Mouse (Mus musculus) liver, adult 2 months (tissue): ENCODE data around the gene Hs3st4. TPM values are rescaled to one million over a fixed set of nuclear protein-coding genes. Genes with fewer than 3 reads are reported as not detected.

Source experiments
- DNase-seq: peaks from one replicate; pipeline ENCODE4 v3.0.0-alpha.2; 2011; ENCODE audit warnings: low read depth, low spot score; ENCODE audit errors: extremely low read depth
- H3K27ac ChIP-seq: fragments of 200-500 bp; replicated peaks from 2 replicates; pipeline ENCODE4 v1.5.1; 2012; ENCODE audit warnings: low read depth, mild to moderate bottlenecking, control low read depth, inconsistent platforms, low read length; ENCODE audit not compliant: insufficient read depth
- H3K27me3 ChIP-seq: fragments of 200-500 bp; 2 replicates; pipeline ENCODE4 v1.6.1; 2012; ENCODE audit warnings: mild to moderate bottlenecking, moderate library complexity, low read length, inconsistent platforms; ENCODE audit not compliant: control insufficient read depth, insufficient read depth
- H3K36me3 ChIP-seq: fragments of 200-500 bp; 2 replicates; pipeline ENCODE4 v1.6.1; 2012; ENCODE audit warnings: low read length, inconsistent platforms; ENCODE audit not compliant: control insufficient read depth, insufficient read depth
- H3K4me1 ChIP-seq: fragments of 200-500 bp; 2 replicates; pipeline ENCODE4 v1.6.1; 2011; ENCODE audit warnings: low read length; ENCODE audit not compliant: control insufficient read depth, insufficient read depth
- H3K4me3 ChIP-seq: fragments of 200-500 bp; 2 replicates; pipeline ENCODE4 v1.5.1; 2011; ENCODE audit warnings: low read depth, mild to moderate bottlenecking, control low read depth, low read length, moderate library complexity; ENCODE audit not compliant: insufficient read depth
- H3K79me2 ChIP-seq: fragments of 200-500 bp; 2 replicates; pipeline ENCODE4 v1.6.1; 2012; ENCODE audit warnings: inconsistent platforms, mild to moderate bottlenecking, low read length, moderate library complexity; ENCODE audit not compliant: control insufficient read depth, insufficient read depth
- H3K9ac ChIP-seq: fragments of 200-500 bp; 2 replicates; pipeline ENCODE4 v1.6.1; 2012; ENCODE audit warnings: low read depth, mild to moderate bottlenecking, control low read depth, inconsistent platforms, low read length
- CTCF ChIP-seq: fragments of 200-500 bp; IDR thresholded peaks from 2 replicates; pipeline ENCODE4 v1.5.1; 2011; ENCODE audit warnings: low read depth, low read length, control low read depth
- POLR2A ChIP-seq: fragments of 200-500 bp; IDR thresholded peaks from 2 replicates; pipeline ENCODE4 v1.6.1; 2011; ENCODE audit warnings: low read length, control low read depth; ENCODE audit not compliant: insufficient read depth; ENCODE audit errors: extremely low read depth
- WGBS: fragments of 180-500 bp; shearing (Covaris S2); methylation state at CpG from one replicate; pipeline ENCODE4 v1.1.7; 2018; 5-methylcytosine and 5-hydroxymethylcytosine counted together
- polyA plus RNA-seq: library from polyadenylated mRNA; depleted of rRNA; stranded (reverse); fragments of >200 nt; gene quantifications from 2 replicates; pipeline ENCODE4 v1.2.3, GENCODE M21; 2012
- total RNA-seq: library from RNA; depleted of rRNA; stranded (reverse); fragments of >200 nt; gene quantifications from 2 replicates; pipeline ENCODE4 v1.2.3, GENCODE M21; 2014

The Hs3st4 gene
- total and polyA plus RNA-seq, 2 experiments: not detected

DNA sequence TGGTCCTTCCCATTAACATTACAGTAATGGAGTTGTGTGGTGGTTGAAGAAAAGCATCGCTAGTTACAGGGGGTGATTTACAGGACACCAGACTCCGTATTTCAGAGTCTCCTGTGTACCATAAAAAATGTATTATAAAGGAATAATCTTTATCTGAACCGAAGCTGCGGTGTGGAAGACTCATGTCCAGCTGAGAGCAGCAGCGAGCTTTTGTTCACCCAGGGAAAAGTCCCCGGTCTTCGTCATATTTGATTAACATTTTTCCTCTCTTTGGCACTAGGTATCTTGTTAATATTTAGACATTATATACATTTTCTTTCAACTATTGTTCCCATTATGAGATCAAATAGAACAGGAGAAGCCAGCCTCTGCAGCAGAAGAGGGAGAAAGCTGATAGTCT, 1.2 kb upstream of the Hs3st4 start:
- H3K36me3 ChIP-seq: no peaks in the 10 kb centered on the region
- H3K4me1 ChIP-seq: no peaks in the 10 kb centered on the region
- H3K9ac ChIP-seq: no peak overlapping the region
- WGBS: 43% methylated on average over 7 of the region's 7 CpGs
- H3K4me3 ChIP-seq: no peak overlapping the region
- H3K27me3 ChIP-seq: peaks cover 14% of the 10 kb centered on the region
- no peak for DNase-seq
- no peaks in the 10 kb centered on the region for H3K79me2 ChIP-seq
- no peak overlapping the region for H3K27ac ChIP-seq
- no peak for TF ChIP-seq POLR2A
- TF ChIP-seq CTCF: no peak

DNA sequence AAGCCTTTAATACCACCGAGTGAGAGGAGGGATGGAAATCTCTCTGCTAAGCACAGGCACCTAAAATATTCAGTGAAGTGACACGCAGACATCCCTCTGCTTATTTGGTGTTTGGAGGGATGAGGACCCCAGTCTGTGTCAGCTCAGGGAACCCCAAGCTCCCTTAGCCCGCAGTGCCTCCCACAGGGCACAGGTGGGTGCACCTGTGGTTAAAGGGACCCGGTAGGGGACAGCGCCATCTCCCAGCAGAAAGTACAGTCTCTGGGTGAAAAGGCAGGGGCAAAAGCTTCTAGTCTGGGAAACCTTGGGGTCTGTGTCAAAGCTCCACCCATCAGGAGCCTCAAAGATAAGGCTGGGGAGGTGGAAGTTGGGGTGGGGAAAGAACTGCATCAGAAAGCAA, 659 bp upstream of the Hs3st4 start:
- H3K4me3 ChIP-seq: no peak overlapping the region
- no peak for DNase-seq
- no peak overlapping the region for H3K27ac ChIP-seq
- no peak overlapping the region for H3K9ac ChIP-seq
- no peaks in the 10 kb centered on the region for H3K79me2 ChIP-seq
- TF ChIP-seq POLR2A: no peak
- TF ChIP-seq CTCF: no peak
- no peaks in the 10 kb centered on the region for H3K4me1 ChIP-seq
- no peaks in the 10 kb centered on the region for H3K36me3 ChIP-seq
- 4% methylated on average over 5 of the region's 5 CpGs for WGBS
- peaks cover 14% of the 10 kb centered on the region for H3K27me3 ChIP-seq

DNA sequence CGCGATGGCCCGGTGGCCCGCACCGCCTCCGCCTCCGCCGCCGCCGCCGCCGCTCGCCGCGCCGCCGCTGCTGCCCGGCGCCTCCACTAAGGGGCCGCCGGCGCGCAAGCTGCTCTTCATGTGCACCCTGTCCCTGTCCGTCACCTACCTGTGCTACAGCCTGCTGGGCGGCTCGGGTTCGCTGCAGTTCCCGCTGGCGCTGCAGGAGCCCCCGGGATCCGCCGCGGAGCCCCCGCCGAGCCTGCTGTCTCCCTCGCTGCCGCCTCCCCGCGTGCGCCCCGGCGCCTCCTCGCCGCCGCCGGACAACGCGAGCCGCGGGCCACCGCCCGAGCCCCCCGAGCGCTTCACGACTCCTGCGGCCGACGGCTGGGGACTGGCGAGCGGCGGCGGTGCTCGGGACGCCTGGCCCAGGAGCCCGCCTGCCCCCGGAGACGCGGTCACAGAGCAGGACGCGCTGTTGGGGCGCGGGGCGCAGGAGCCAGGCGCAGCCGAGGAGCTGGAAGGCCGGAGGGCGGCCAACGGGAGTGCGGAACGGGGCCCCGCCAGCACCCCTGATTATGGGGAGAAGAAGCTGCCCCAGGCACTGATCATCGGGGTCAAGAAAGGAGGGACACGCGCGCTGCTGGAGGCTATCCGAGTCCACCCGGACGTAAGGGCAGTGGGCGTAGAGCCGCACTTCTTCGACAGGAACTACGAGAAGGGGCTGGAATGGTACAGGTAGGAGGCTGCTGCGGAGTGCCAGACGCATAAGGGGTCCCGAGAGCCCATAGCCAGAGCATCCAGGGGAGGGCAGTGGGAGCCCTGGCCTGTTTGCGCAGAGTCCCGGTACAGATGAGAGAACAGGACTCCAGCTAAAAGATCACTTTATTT, 743 bp downstream of the Hs3st4 start:
- no peak overlapping the region for H3K27ac ChIP-seq
- DNase-seq: no peak
- 4% methylated on average over 97 of the region's 97 CpGs for WGBS
- H3K27me3 ChIP-seq: peaks cover 14% of the 10 kb centered on the region
- TF ChIP-seq POLR2A: no peak
- no peak for TF ChIP-seq CTCF
- no peaks in the 10 kb centered on the region for H3K4me1 ChIP-seq
- H3K36me3 ChIP-seq: no peaks in the 10 kb centered on the region
- H3K9ac ChIP-seq: no peak overlapping the region
- no peak overlapping the region for H3K4me3 ChIP-seq
- H3K79me2 ChIP-seq: no peaks in the 10 kb centered on the region

DNA sequence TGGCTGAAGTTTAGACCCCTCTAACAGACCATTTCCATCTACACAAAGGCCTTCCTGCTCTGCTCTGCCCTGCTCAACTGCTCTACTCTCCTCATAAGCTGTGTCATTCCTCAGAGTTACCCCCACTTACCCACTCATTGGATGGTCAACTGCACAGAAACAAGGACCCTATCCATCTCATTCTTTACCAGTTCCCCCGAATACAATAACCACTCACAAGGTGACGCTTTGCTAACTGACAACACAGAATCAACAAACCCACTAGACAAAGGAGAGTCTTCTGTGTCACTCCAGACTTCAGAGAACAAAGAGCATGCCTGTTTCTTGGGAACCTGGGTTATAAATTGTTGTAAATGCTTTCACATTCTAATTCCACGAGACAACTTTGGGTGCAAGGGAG, 9.5 kb downstream of the Hs3st4 start:
- no peak overlapping the region for H3K9ac ChIP-seq
- TF ChIP-seq POLR2A (no peak), CTCF (no peak)

DNA sequence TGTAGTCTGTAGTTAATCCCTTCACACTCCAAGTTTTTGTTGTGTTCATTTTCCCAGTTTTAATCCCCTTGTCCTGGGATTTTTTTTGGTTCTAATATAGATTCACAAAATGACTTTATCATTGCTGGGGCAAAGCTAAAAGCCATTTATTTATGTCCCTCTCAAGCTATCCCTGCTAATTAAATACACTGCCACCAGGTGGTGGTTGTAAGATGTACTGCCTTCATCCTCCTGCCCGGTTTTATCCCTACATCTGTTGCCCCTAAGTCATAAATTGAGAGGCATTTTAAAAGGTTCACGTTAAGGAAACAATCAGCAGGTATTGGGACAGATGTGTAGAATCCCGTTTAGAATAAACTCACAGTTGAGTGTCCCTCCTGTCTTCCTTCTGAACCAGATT, 14.6 kb downstream of the Hs3st4 start:
- Histone ChIP-seq H3K27me3 (0 out of 2 replicates have a peak, but pooled peaks cover 3% of the 10 kb centered on the region), H3K9ac (no peak overlapping the region), H3K36me3 (no peaks in the 10 kb centered on the region), H3K79me2 (no peaks in the 10 kb centered on the region), H3K4me3 (no peak overlapping the region), H3K4me1 (no peaks in the 10 kb centered on the region), H3K27ac (no peak overlapping the region)
- TF ChIP-seq CTCF: no peak
- TF ChIP-seq POLR2A: no peak
- DNase-seq: no peak
- WGBS: 32% methylated on average over 3 of the region's 3 CpGs

More for the DNA sequence above, 9.5 kb downstream of the Hs3st4 start:
- Histone ChIP-seq H3K36me3 (no peaks in the 10 kb centered on the region), H3K79me2 (no peaks in the 10 kb centered on the region), H3K27me3 (0 out of 2 replicates have a peak, but pooled peaks cover 3% of the 10 kb centered on the region), H3K4me1 (no peaks in the 10 kb centered on the region), H3K4me3 (no peak overlapping the region), H3K27ac (no peak overlapping the region)
- 71% methylated on average over 3 of the region's 3 CpGs for WGBS
- DNase-seq: no peak

DNA sequence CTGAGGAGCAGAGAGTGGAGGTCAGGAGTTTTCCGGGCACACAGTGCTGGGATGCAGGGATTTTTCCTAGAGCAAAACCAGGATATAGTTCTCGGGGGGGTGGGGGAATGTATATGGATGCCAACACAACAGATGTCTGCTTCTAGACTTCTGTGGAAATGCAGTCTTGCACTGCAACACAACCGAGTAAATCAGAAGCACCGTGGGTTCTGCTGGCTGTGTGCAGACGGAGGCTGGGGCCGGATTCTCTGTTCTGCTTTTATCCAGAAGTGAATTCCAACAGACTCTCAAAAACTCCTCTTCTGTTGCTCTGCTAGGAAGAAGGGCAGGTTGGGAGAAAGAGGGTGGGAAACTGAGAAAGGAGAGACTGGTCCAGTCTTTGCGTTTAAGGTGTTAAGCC, 15.9 kb downstream of the Hs3st4 start:
- Histone ChIP-seq H3K79me2 (no peaks in the 10 kb centered on the region), H3K4me3 (no peak overlapping the region), H3K27me3 (0 out of 2 replicates have a peak, but pooled peaks cover 3% of the 10 kb centered on the region), H3K9ac (no peak overlapping the region), H3K27ac (no peak overlapping the region), H3K36me3 (no peaks in the 10 kb centered on the region), H3K4me1 (no peaks in the 10 kb centered on the region)
- no peak for DNase-seq
- TF ChIP-seq POLR2A: no peak
- TF ChIP-seq CTCF: no peak
- 66% methylated on average over 7 of the region's 7 CpGs for WGBS
